Mouse (Mus musculus) cerebellum, adult 11 months (tissue): Measurements from ENCODE around the gene Slco1c1.

Source experiments
- DNase-seq: peaks from one replicate; pipeline ENCODE4 v3.0.0; 2022

Gene Slco1c1

GRCm38 (mm10) chr6:141523747-141524640, at the start of gene Slco1c1:
Gene Slco1c1 (plus strand): TSS chr6:141524368.
- DNase-seq: no peak

GRCm38 (mm10) chr6:141474696-141475095, 49.5 kb upstream of the Slco1c1 start:
- no peak for DNase-seq

GRCm38 (mm10) chr6:141485302-141486021, 38.7 kb upstream of the Slco1c1 start:
- DNase-seq: no peak

- DNase-seq: no peak
Observed at GRCm38 (mm10) chr6:141487266-141487665, 36.9 kb upstream of the Slco1c1 start.

- DNase-seq: peak; percentile 9
Observed at GRCm38 (mm10) chr6:141488619-141489018, 35.5 kb upstream of the Slco1c1 start.

- no peak for DNase-seq
Observed at GRCm38 (mm10) chr6:141494909-141495308, 29.3 kb upstream of the Slco1c1 start.

GRCm38 (mm10) chr6:141495634-141496418, 28.3 kb upstream of the Slco1c1 start:
- no peak for DNase-seq

- DNase-seq: no peak
Observed at GRCm38 (mm10) chr6:141499511-141499910, 24.7 kb upstream of the Slco1c1 start.

- no peak for DNase-seq
Observed at GRCm38 (mm10) chr6:141501171-141501570, 23.0 kb upstream of the Slco1c1 start.

GRCm38 (mm10) chr6:141522541-141522940, 1.6 kb upstream of the Slco1c1 start:
- DNase-seq: no peak

GRCm38 (mm10) chr6:141525787-141526186, 1.6 kb downstream of the Slco1c1 start:
- DNase-seq: no peak

- no peak for DNase-seq
Observed at GRCm38 (mm10) chr6:141530865-141531264, 6.7 kb downstream of the Slco1c1 start.

- no peak for DNase-seq
Observed at GRCm38 (mm10) chr6:141537298-141537697, 13.1 kb downstream of the Slco1c1 start.

GRCm38 (mm10) chr6:141541136-141541535, 17.0 kb downstream of the Slco1c1 start:
- no peak for DNase-seq

GRCm38 (mm10) chr6:141543344-141543743, 19.2 kb downstream of the Slco1c1 start:
- no peak for DNase-seq

GRCm38 (mm10) chr6:141558118-141558517, 34.0 kb downstream of the Slco1c1 start:
- DNase-seq: no peak

- DNase-seq: no peak
Observed at GRCm38 (mm10) chr6:141567366-141567765, 43.2 kb downstream of the Slco1c1 start.

- DNase-seq: no peak
Observed at GRCm38 (mm10) chr6:141567852-141568558, 43.8 kb downstream of the Slco1c1 start.

GRCm38 (mm10) chr6:141568559-141568946, 44.4 kb downstream of the Slco1c1 start:
- no peak for DNase-seq

- no peak for DNase-seq
Observed at GRCm38 (mm10) chr6:141576646-141577200, 52.6 kb downstream of the Slco1c1 start.

GRCm38 (mm10) chr6:141584791-141585403, 60.7 kb downstream of the Slco1c1 start:
- no peak for DNase-seq

GRCm38 (mm10) chr6:141590002-141590401, 65.8 kb downstream of the Slco1c1 start:
- no peak for DNase-seq
